Mouse (Mus musculus) lung, embryonic 15.5 days (tissue): ENCODE measurements around the gene Pdgfc. TPM values are rescaled to one million over a fixed set of nuclear protein-coding genes. Genes with fewer than 3 reads are reported as not detected.
A peak's percentile ranks its signal among the peaks of the same experiment; 100 is the strongest.

ENCODE experiments used
- ATAC-seq: fragments of 200-750 bp; cut with Nextera tagmentation; 2 replicates; pipeline ENCODE4 v1.8.0; 2017; ENCODE audit warnings: moderate number of reproducible peaks, borderline replicate concordance; ENCODE audit not compliant: low FRiP score, low TSS enrichment; ENCODE audit errors: extremely low read depth
- H3K27ac ChIP-seq: fragments of 300-500 bp; sonication (generic); 2 replicates; pipeline ENCODE4 v1.5.1; 2015; ENCODE audit warnings: moderate library complexity, mild to moderate bottlenecking, inconsistent platforms
- H3K27me3 ChIP-seq: fragments of 300-500 bp; sonication (generic); 2 replicates; pipeline ENCODE4 v1.6.1; 2015; ENCODE audit warnings: inconsistent platforms
- H3K36me3 ChIP-seq: fragments of 300-500 bp; sonication (generic); 2 replicates; pipeline ENCODE4 v1.6.1; 2015; ENCODE audit warnings: inconsistent platforms
- H3K4me1 ChIP-seq: fragments of 300-500 bp; sonication (generic); 2 replicates; pipeline ENCODE4 v1.6.1; 2015; ENCODE audit warnings: inconsistent platforms
- H3K4me2 ChIP-seq: fragments of 300-500 bp; sonication (generic); 2 replicates; pipeline ENCODE4 v1.6.1; 2015; ENCODE audit warnings: inconsistent platforms, mild to moderate bottlenecking, moderate library complexity
- H3K4me3 ChIP-seq: fragments of 300-500 bp; sonication (generic); 2 replicates; pipeline ENCODE4 v1.5.1; 2015; ENCODE audit warnings: mild to moderate bottlenecking, inconsistent platforms
- H3K9ac ChIP-seq: fragments of 300-500 bp; sonication (generic); 2 replicates; pipeline ENCODE4 v1.6.1; 2015; ENCODE audit warnings: inconsistent platforms
- H3K9me3 ChIP-seq: fragments of 300-500 bp; sonication (generic); 2 replicates; pipeline ENCODE4 v1.6.1; 2016; ENCODE audit warnings: inconsistent platforms
- WGBS: fragments of 180-500 bp; shearing (Covaris S2); methylation state at CpG from one replicate; pipeline ENCODE4 v1.1.7; 2015; 5-methylcytosine and 5-hydroxymethylcytosine counted together
- polyA plus RNA-seq: library from polyadenylated mRNA; unstranded; fragments of >200 nt; fragmentation: Nextera tagmentation; extraction: Ambion mirVana; gene quantifications from 2 replicates; pipeline ENCODE4 v1.2.1, GENCODE M21; 2015

Pdgfc gene
- polyA plus RNA-seq, 1 experiment from 2014 or later, result 14.4 TPM

- no peak overlapping the region for H3K9ac ChIP-seq
- H3K36me3 ChIP-seq, result no peaks in the 10 kb centered on the region
- H3K27me3 ChIP-seq, result no peaks in the 10 kb centered on the region
- no peak overlapping the region for H3K27ac ChIP-seq
- H3K9me3 ChIP-seq, result no peaks in the 10 kb centered on the region
- no peak for ATAC-seq
- H3K4me1 ChIP-seq, result no peaks in the 10 kb centered on the region
- H3K4me3 ChIP-seq, result no peak overlapping the region
- no peak overlapping the region for H3K4me2 ChIP-seq
- WGBS, result 72% methylated on average over 3 of the region's 3 CpGs
Observed at GRCm38 (mm10) chr3:81029909-81030308, 6.3 kb upstream of the Pdgfc start.

DNA sequence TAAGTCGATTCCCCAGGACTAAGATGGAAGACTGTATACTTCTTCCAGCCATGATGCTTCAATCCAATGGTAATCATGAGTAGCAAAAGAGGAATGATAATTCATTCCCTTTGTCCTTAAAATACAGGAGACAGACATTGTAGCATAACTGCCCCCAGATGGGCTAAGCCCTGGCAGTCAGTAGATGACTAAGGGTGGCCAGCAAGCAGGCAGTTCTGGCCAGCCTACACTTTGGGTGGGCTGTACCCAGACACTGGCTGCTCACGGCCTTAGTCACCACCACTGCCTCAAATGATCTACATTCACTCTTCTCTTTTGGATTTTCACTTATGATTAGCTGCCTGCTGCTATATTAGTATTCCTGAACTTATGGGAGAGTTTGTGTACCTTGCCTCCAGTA, 5.9 kb upstream of the Pdgfc start:
- Histone ChIP-seq H3K9me3 (no peaks in the 10 kb centered on the region), H3K9ac (no peak overlapping the region), H3K4me2 (no peak overlapping the region), H3K4me3 (no peak overlapping the region), H3K27me3 (no peaks in the 10 kb centered on the region), H3K36me3 (no peaks in the 10 kb centered on the region), H3K27ac (no peak overlapping the region), H3K4me1 (no peaks in the 10 kb centered on the region)
- WGBS, result 80% methylated on average over 2 of the region's 2 CpGs
- no peak for ATAC-seq

GRCm38 (mm10) chr3:81032014-81032413, 4.2 kb upstream of the Pdgfc start:
- Histone ChIP-seq H3K4me1 (0 out of 2 replicates have a peak, but pooled peaks cover 5% of the 10 kb centered on the region), H3K4me2 (no peak overlapping the region), H3K27ac (no peak overlapping the region), H3K9me3 (no peaks in the 10 kb centered on the region), H3K27me3 (no peaks in the 10 kb centered on the region), H3K4me3 (no peak overlapping the region), H3K9ac (no peak overlapping the region), H3K36me3 (no peaks in the 10 kb centered on the region)
- ATAC-seq, result no peak
- 76% methylated on average over 4 of the region's 4 CpGs for WGBS

DNA sequence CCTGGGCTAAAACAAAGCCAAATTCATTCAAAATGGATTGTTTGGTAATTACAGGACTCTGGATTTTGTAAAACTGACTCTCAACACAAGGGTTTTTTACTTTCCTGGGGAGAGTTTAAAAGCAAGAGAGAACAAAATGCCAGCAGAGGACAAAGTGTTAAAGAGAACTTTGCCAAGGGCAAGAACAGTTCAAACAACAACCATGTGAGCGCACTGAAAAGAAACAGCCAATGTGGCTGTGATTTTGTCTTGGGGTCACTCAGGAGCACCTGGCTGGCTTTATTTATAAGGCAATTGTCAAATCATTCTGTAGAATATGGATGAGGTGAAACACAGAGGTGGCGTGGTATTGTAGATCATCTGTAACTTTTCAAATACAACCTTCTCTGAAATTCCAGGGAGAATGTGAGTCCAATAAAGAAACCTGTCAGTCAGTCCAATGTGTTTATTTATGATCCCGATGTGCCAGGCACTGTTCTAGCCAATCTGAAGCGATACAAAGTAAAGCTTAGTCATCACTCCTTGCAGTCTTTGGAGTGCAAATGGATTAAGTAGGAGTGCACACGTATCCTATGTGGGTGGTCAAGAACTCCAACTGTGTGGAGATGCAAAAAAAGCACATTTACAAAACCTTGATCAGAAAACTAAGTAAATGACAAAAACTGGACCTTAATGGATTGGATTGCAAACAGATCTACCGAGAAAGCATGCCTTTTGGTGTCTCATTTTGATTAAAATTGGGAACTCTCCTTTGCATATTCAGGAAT, 1.7 kb upstream of the Pdgfc start:
- no peak for ATAC-seq
- Histone ChIP-seq H3K4me3 (no peak overlapping the region), H3K9ac (no peak overlapping the region), H3K27ac (no peak overlapping the region), H3K4me2 (no peak overlapping the region), H3K36me3 (no peaks in the 10 kb centered on the region), H3K9me3 (no peaks in the 10 kb centered on the region), H3K27me3 (no peaks in the 10 kb centered on the region), H3K4me1 (0 out of 2 replicates have a peak, but pooled peaks cover 16% of the 10 kb centered on the region)
- 47% methylated on average over 6 of the region's 6 CpGs for WGBS

DNA sequence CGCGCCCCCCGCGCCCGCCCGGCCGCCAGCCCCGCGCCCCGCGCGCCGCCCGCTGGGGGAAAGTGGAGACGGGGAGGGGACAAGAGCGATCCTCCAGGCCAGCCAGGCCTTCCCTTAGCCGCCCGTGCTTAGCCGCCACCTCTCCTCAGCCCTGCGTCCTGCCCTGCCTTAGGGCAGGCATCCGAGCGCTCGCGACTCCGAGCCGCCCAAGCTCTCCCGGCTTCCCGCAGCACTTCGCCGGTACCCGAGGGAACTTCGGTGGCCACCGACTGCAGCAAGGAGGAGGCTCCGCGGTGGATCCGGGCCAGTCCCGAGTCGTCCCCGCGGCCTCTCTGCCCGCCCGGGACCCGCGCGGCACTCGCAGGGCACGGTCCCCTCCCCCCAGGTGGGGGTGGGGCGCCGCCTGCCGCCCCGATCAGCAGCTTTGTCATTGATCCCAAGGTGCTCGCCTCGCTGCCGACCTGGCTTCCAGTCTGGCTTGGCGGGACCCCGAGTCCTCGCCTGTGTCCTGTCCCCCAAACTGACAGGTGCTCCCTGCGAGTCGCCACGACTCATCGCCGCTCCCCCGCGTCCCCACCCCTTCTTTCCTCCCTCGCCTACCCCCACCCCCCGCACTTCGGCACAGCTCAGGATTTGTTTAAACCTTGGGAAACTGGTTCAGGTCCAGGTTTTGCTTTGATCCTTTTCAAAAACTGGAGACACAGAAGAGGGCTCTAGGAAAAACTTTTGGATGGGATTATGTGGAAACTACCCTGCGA, 517 bp downstream of the Pdgfc start:
- Histone ChIP-seq H3K27me3 (no peaks in the 10 kb centered on the region), H3K4me1 (0 out of 2 replicates have a peak, but pooled peaks cover 16% of the 10 kb centered on the region), H3K36me3 (no peaks in the 10 kb centered on the region), H3K4me3 (peak overlapping the region; percentile 70), H3K27ac (peak overlapping the region; percentile 90), H3K9ac (peak overlapping the region; percentile 71), H3K4me2 (peak overlapping the region; percentile 90), H3K9me3 (no peaks in the 10 kb centered on the region)
- peak; percentile 87 for ATAC-seq
- WGBS, result 1% methylated on average over 53 of the region's 68 CpGs

GRCm38 (mm10) chr3:81037312-81037859, 1.2 kb downstream of the Pdgfc start:
- no peaks in the 10 kb centered on the region for H3K27me3 ChIP-seq
- H3K9ac ChIP-seq, result peak overlapping the region; percentile 71
- ATAC-seq, result peak; percentile 29; the same call in 1 of the 2 replicates
- H3K36me3 ChIP-seq, result no peaks in the 10 kb centered on the region
- H3K27ac ChIP-seq, result peak overlapping the region; percentile 90
- H3K4me3 ChIP-seq, result peak overlapping the region; percentile 70
- 0 out of 2 replicates have a peak, but pooled peaks cover 16% of the 10 kb centered on the region for H3K4me1 ChIP-seq
- peak overlapping the region; percentile 90 for H3K4me2 ChIP-seq
- WGBS, result 1% methylated on average over 34 of the region's 34 CpGs
- no peaks in the 10 kb centered on the region for H3K9me3 ChIP-seq

- Histone ChIP-seq H3K4me1 (0 out of 2 replicates have a peak, but pooled peaks cover 18% of the 10 kb centered on the region), H3K27me3 (no peaks in the 10 kb centered on the region), H3K27ac (no peak overlapping the region), H3K36me3 (no peaks in the 10 kb centered on the region), H3K4me2 (peak overlapping the region; percentile 34), H3K9me3 (no peaks in the 10 kb centered on the region), H3K4me3 (no peak overlapping the region), H3K9ac (no peak overlapping the region)
- no peak for ATAC-seq
- 27% methylated on average over 2 of the region's 2 CpGs for WGBS
Observed at GRCm38 (mm10) chr3:81039131-81039653, 3.0 kb downstream of the Pdgfc start.

DNA sequence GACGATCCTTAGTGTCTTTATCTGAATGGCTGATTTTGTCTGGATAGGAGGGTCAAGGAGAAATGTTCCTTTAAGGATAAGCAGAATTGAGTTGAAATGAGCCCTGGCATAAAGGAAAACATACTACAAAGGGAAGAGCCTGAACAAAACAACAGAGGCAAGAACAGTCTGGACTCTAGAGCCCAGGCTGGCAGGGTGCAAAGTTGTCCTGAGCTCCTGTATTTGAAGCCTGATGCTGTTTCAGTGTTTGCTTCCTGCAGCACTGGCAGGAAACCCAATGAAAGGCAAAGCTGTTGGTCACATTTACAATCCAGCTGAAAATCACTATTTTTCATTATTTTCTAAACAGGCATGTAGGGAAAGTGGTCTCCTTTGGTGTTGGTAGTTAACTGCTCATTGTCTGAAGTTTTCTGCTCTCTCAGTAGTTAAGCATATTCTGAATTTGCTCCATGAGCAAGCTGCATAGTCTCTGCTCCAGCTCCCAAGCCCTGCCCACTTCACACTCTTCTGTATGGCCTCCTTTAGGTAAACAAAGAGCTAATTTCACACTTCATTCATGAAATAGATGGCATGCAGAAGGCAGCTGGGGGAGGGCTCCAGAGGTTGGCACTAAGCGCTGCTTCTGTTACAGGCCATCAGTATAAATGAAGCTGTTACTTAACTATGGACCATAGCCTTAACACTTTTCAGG, 8.6 kb downstream of the Pdgfc start:
- H3K36me3 ChIP-seq, result no peaks in the 10 kb centered on the region
- 36% methylated on average over 2 of the region's 2 CpGs for WGBS
- 0 out of 2 replicates have a peak overlapping the region, but pooled peaks have one; percentile 7 for H3K27ac ChIP-seq
- H3K4me3 ChIP-seq, result no peak overlapping the region
- H3K4me2 ChIP-seq, result no peak overlapping the region
- H3K27me3 ChIP-seq, result no peaks in the 10 kb centered on the region
- peak; percentile 78; the same call in 1 of the 2 replicates for ATAC-seq
- H3K4me1 ChIP-seq, result peaks cover 22% of the 10 kb centered on the region
- no peak overlapping the region for H3K9ac ChIP-seq
- no peaks in the 10 kb centered on the region for H3K9me3 ChIP-seq

DNA sequence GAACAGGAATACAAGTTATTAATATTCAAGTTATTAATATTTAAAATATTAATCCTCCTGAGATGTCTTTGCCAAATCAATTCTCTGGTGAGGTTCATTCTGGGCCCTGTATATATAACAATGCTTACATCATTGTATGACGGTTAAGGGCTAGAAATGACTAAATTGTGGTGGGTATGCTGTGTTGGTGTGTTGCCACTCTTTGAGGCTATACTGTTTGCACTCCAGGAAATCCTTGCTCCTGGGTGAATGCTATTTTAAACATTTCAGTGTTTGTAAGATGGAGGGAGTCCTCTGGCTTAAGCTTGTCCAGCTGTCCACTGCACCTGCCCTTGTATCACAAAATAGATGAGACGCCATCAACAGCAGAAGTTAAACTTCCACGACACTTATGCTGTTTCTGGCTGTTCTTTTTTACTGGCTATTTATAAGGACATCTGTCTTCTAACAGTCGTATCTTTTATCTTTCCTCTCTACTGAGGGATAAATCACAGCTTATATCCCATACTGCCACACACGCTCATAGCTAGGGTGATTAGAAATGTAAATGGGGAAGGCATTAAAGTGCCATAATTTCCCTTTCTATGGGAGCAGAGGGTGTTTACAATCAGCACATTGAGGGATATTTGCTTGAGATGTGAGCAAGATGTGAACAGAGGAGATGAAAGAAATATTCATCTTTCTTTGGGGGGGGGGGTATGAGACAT, 9.3 kb downstream of the Pdgfc start:
- Histone ChIP-seq H3K4me3 (no peak overlapping the region), H3K4me2 (no peak overlapping the region), H3K27me3 (no peaks in the 10 kb centered on the region), H3K27ac (no peak overlapping the region), H3K9ac (no peak overlapping the region), H3K9me3 (no peaks in the 10 kb centered on the region), H3K4me1 (peaks cover 22% of the 10 kb centered on the region), H3K36me3 (no peaks in the 10 kb centered on the region)
- ATAC-seq, result no peak
- 43% methylated on average over 5 of the region's 5 CpGs for WGBS

DNA sequence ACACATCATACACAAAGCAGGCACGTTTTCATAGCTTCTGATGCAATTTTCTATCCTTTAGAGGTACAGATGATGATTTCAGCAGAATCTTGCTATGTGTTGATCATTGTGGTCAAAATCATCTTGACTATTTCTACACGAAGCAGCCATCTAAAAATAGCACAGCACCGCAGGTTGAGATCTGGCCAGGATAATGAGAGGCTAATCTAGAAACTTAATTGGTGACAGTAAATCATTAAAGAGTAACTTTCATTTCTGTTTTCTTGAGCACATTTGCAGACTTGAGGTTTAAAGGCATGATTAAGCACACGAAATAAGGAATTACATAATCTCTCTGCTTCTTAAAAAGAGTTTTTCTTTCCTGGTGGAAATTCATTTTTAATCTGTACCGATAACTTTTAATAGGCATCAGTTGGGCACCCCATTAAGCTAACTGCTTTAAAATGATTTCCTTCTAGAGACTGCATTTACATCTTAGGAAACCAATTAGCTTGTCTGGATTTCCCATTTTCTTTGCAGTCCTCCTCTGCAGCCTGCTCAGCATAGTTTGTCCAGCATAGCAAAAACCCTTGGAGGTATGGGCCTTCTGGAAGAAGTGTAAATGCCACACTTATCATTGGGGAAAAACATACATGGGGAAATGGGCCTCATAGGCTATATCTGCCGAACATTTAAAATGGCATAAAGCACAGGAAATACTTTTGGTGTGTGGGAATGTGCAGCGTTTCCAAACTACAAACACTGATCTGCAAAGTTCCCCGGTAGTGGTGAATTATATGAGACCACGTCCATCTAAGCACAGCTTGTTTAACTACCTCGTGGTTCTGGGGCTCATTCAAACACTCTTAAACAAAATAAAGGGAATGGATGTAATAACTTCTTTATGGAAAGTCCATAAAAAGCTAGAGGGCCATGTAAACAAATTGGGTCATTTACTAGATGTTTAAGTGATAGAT, 10.7 kb downstream of the Pdgfc start:
- Histone ChIP-seq H3K9me3 (no peaks in the 10 kb centered on the region), H3K4me2 (no peak overlapping the region), H3K4me3 (no peak overlapping the region), H3K4me1 (peaks cover 26% of the 10 kb centered on the region), H3K9ac (no peak overlapping the region), H3K27me3 (no peaks in the 10 kb centered on the region), H3K36me3 (no peaks in the 10 kb centered on the region), H3K27ac (no peak overlapping the region)
- WGBS, result 34% methylated on average over 10 of the region's 10 CpGs
- ATAC-seq, result no peak
